Mouse (Mus musculus): ENCODE measurements around the gene Actl6b. TPM values are rescaled to one million over a fixed set of nuclear protein-coding genes. Genes with fewer than 3 reads are reported as not detected.
A peak's percentile ranks its signal among the peaks of the same experiment; 100 is the strongest.

The Actl6b gene
- total RNA-seq, 2 experiments from 2014 or later = 3.2 to 4.6 TPM

GRCm38 (mm10) chr5:137565744-137566143 is 12.4 kb downstream of the Actl6b start:
- no peak for DNase-seq

GRCm38 (mm10) chr5:137566416-137566815 is 13.1 kb downstream of the Actl6b start:
- no peak for DNase-seq

DNA sequence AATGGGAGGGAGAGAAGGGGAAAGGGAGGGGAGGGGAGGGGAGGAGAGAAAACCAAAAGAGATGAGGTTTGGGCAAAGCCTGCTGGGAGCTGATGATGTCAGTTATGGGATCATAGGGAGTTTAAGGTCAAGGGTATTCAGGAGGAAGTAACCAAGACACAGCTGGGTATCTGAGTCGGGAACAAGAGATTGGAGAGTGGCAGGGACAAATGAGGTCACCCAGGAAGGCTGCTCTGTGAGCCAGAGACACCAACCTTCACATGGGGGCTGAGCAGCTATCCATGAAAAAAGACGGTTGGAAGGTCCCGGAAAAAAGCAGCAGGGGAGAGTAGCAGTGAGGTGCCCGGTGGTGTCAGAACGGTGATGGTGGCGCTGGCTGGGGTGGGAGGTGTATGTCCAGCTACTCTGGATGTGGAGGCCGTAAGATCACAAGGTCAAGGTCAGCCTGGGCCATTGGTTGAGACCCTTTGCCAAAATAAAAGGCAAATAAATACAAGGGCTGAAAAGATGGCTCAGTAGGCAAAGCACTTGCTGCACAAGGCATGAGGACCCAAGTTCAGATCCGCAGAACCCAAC is 15.0 kb downstream of the Actl6b start:
- peak; percentile 32 for DNase-seq

DNA sequence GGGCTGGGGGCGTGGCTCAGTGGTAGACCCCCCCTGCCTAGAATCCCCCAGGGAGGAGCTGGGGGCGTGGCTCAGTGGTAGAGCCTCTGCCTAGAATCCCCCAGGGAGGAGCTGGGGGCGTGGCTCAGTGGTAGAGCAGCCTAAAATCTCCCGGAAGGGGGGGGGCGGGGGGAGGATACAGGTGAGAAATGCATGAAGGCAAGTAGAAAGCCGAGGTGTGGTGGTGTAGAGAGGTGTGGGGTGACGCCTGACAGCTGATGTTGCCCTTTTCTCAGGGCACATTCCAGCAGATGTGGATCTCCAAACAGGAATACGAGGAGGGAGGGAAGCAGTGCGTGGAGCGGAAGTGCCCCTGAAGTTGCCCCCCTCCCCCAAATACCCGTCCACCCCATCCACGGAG is 15.7 kb downstream of the Actl6b start:
- no peak for DNase-seq

GRCm38 (mm10) chr5:137569665-137570064 is 16.3 kb downstream of the Actl6b start, which contains the start of gene Tfr2:
TSS of gene Tfr2 (plus strand) at chr5:137569840.
- peak; percentile 79 for DNase-seq

DNA sequence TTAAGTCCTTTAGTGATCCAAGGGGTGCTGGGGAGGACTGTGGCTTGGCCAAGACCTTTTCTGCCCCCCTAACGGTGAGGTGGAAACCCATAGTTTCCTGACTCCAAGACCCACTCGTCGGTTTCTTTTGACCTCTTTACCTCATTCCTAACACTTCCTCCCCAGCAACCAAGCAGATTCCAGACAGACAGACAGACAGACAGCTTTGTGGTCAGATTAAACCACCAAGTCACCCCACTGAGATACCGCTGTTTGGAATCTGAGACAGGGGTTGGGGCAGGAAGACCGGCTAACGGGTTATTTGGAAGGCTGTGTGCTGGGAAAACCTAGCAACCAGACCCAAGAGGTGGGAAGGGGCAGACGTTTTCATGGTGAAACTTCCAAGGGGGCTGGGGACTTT is 16.9 kb downstream of the Actl6b start:
- no peak for DNase-seq

GRCm38 (mm10) chr5:137570691-137571586 is 17.6 kb downstream of the Actl6b start:
- DNase-seq = no peak

DNA sequence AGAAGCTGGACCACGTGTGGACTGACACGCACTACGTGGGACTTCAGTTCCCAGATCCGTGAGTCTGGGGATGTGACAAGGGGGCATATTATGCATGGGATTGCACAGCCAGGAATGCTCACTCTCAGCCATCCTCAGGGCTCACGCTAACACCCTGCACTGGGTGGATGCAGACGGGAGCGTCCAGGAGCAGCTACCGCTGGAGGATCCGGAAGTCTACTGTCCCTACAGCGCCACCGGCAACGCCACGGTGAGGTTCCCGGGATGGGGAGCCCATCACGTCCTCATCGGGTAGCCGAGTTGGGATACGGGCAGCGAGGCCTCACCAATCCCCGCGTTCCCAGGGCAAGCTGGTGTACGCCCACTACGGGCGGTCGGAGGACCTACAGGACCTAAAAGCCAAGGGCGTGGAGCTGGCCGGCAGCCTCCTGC is 21.2 kb downstream of the Actl6b start:
- peak; percentile 70 for DNase-seq

- DNase-seq = peak; percentile 38
Measured at GRCm38 (mm10) chr5:137580246-137580645, 26.9 kb downstream of the Actl6b start.

DNA sequence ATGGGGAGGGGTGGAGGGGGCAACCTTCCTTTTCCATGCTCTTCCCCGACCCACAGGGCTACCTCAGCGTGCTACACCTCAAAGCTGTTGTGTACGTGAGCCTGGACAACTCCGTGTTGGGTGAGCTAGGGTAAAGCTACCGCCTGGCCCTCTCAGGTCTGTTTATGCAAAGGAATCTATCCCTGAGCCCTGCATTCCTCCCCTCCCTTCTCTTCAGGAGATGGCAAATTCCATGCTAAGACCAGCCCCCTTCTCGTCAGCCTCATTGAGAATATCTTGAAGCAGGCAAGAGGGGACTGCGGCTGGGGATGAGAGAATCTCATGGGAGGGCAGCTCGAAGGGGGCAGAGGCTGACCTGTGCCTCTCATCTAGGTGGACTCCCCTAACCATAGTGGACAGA is 29.4 kb downstream of the Actl6b start:
- no peak for DNase-seq

DNA sequence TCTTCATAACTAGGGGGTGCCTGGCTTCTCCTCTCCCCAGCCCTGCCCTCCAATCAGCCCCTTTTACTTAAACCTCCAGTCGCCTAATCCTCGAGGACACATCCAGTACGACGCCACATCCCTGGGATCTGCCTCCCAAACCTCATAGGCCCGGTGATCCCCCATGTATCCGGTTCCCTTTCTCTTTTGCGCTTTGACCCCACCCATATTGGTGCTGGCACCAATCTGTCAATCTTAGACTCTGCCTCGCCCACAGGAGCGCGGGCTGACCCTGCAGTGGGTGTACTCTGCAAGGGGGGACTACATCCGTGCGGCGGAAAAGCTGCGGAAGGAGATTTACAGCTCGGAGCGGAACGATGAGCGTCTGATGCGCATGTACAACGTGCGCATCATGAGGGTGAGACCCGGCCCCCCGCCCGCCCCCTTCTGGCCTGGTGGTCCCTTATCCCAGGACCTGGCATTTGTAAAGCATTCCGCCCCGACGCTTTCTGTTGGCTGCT is 30.4 kb downstream of the Actl6b start:
- DNase-seq = peak; percentile 26

DNA sequence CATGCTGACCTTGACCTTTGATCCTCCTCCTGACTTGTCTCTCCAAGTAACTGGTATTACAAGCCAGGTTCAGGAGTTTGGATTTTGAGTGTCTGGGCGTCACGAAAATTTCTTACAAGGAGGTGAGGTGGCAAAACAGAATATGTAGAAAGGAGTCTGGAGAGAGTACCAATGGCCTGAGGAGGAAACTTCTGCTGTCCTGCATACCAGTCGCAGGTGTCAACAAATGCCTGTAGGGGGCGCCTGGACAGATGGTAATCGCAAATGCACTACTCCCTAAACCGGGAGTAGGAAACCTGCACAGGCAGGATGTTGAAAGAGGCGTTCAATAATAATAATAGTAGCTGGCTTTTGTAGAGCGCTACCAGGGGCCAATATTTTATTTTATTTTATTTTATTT is 31.7 kb downstream of the Actl6b start:
- DNase-seq = peak; percentile 86

- no peak for DNase-seq
Measured at GRCm38 (mm10) chr5:137590507-137590906, 37.2 kb downstream of the Actl6b start.

DNA sequence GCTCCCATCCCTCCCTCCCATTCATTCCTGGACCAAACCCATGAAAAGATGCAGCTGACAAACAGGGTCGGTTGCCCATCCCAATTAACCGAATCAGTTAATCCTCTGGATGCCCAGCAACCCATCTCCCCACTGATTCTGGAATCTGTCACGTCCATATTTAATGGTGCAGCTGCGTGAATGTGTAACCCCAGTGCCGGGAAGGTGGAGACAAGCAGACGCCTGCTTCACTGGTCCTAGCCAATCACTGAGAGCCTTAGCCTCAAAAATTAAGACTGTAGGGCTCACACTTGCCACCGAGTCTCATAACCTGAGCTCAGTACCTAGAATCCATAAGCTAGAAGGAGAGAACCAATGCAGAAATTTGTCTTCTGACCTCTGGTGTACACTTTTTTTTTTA is 42.6 kb downstream of the Actl6b start:
- no peak for DNase-seq

- no peak for DNase-seq
Measured at GRCm38 (mm10) chr5:137596601-137597261, 43.4 kb downstream of the Actl6b start.

DNA sequence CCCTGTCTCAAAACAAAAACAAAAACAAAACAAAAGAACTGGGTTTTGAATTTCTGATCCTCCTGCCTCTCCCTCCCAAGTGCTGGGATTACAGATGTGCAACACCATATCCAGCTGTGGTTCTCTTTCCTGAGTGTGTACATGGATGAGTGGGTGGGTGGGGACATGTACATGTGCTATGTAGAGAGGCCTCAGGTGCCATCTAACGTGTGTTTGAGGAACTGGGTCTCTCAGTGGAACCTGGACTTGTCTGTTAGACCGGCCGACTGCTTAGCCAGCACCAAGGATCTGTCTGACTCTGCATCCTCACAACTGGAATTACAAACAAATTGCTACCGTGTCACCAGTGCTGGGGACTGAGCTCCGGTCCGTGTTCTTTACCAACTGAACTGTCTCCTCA is 44.3 kb downstream of the Actl6b start:
- no peak for DNase-seq

DNA sequence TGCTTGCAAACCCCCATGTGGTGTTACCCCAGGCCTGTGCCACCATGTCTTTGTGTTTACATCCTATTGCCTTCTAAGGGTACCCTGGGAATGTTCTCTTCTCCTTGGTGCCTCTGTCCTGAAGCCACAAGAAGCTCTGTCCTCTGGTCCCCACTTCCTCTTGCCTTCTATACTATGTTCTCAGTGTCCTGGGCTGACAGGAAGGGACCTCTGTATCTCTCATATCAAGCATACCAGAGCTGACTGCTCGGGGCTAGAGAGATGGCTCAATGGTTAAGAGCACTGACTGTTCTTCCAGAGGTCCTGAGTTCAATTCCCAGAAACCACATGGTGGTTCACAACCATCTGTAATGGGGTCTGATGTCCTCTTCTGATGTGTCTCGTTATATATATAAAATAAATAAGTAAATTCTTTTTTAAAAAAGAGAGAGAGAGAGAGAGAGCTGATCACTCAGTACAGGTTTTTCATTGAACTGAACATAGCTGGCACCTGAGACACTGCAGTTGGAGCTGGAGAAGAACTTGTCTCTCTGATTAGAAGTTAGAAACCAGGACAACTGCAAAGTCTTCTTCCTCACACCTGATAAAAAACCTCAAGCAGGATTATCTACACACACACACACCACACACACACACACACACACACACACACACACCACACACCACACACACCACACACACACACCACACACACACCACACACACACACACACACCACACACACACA is 44.9 kb downstream of the Actl6b start:
- no peak for DNase-seq

DNA sequence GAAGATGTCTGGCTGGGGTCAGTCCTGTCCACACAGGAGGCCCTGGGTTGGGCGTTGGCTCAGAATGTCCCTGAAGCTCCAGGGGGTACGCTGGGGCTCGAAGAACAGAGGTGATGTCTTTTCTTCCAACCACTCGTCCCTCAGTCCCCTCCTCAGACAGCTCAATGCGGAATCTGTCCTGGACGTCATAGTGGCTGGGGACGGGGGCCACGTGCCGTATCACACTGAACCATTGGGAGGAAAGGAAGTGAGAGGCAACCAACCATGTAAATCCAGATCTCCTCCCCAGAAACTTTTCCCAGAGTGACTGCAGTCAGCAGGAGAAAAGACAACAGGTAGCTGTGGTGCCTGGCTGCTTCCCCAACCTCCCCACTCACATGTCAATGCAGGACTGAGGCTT is 46.3 kb downstream of the Actl6b start:
- no peak for DNase-seq

DNA sequence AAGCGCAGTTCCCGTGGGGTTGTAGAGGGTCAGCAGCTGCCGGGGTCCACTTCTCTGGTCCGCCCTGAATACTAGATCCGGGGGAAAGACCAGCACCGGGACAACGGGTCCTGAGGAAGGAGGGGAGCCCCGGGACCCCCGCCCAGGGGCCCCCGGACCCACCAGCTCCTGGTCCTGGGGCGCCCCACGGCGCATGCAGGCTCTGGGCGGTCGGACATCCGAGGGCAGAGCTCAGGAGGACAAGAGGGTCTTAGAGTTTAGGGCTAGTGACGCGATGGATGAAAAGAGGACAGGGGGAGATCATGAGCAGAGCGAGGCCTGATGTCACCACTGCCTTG is 46.9 kb downstream of the Actl6b start:
- DNase-seq = no peak

GRCm38 (mm10) chr5:137600619-137601364 is 47.5 kb downstream of the Actl6b start, which contains the start of gene Mospd3:
TSS of gene Mospd3 (minus strand) at chr5:137601058.
- peak; percentile 98 for DNase-seq

GRCm38 (mm10) chr5:137601365-137601729 is 48.0 kb downstream of the Actl6b start:
- no peak for DNase-seq

Data from adrenal gland, postnatal 10 days (tissue).